ENCODE assay signal across 12 mouse cellular contexts in genomic region chr6:89012998-89013689, GRCm38 (mm10).
DNase-seq lines count a peak whose midpoint lies in the region; ATAC-seq lines count a peak whose summit lies in the region.
"Had no signal": no experiment of that assay in that cellular context is flagged by ENCODE, and none has a peak within 500 bp of the region (broad histone marks: within the 10 kb centered on the region; RNA-seq: fewer than 3 reads in every experiment).

No protein-coding gene starts in this region.

- WGBS in embryonic facial prominence, embryonic 14.5 days, result 41% methylated on average over 12 of the region's 12 CpGs
- WGBS in hindbrain, embryonic 15.5 days, result 11% methylated on average over 12 of the region's 12 CpGs
- WGBS in neural tube, embryonic 12.5 days, result 20% methylated on average over 12 of the region's 12 CpGs
- WGBS in heart, embryonic 12.5 days, result 54% methylated on average over 12 of the region's 12 CpGs

- H3K27me3 ChIP-seq in embryonic facial prominence, embryonic 14.5 days (replicated peaks; ENCODE audit: control insufficient read depth, insufficient read depth, low read length), result no peaks in the 10 kb centered on the region
- peaks cover 3% of the 10 kb centered on the region; the same call in 1 of the 2 replicates for H3K27me3 ChIP-seq in hindbrain, embryonic 15.5 days
- peaks cover 3% of the 10 kb centered on the region; the same call in 1 of the 2 replicates for H3K27me3 ChIP-seq in neural tube, embryonic 12.5 days (replicated peaks)
- H3K27me3 ChIP-seq in heart, embryonic 12.5 days (replicated peaks), result 0 out of 2 replicates have a peak, but pooled peaks cover 5% of the 10 kb centered on the region

- H3K4me2 ChIP-seq in embryonic facial prominence, embryonic 14.5 days (ENCODE audit: low read depth, low read length), result no peak overlapping the region
- H3K4me2 ChIP-seq in hindbrain, embryonic 15.5 days, result peak overlapping the region; percentile 10; the same call in 1 of the 2 replicates
- H3K4me2 ChIP-seq in neural tube, embryonic 12.5 days (replicated peaks), result peak overlapping the region; percentile 12; the same call in 1 of the 2 replicates
- H3K4me2 ChIP-seq in heart, embryonic 12.5 days, result no peak overlapping the region
- H3K4me2 ChIP-seq: heart, embryonic 13.5 days had no signal

- no peak overlapping the region for H3K9ac ChIP-seq in embryonic facial prominence, embryonic 14.5 days (ENCODE audit: low read depth, low read length)
- H3K9ac ChIP-seq in hindbrain, embryonic 15.5 days, result no peak overlapping the region
- H3K9ac ChIP-seq in neural tube, embryonic 12.5 days, result no peak overlapping the region
- H3K9ac ChIP-seq in heart, embryonic 12.5 days, result no peak overlapping the region
- H3K9ac ChIP-seq: heart, embryonic 13.5 days had no signal

- H3K9me3 ChIP-seq in embryonic facial prominence, embryonic 14.5 days (ENCODE audit: control insufficient read depth, low read length), result no peaks in the 10 kb centered on the region
- H3K9me3 ChIP-seq in hindbrain, embryonic 15.5 days, result no peaks in the 10 kb centered on the region
- H3K9me3 ChIP-seq in neural tube, embryonic 12.5 days, result no peaks in the 10 kb centered on the region
- no peaks in the 10 kb centered on the region for H3K9me3 ChIP-seq in heart, embryonic 12.5 days (replicated peaks)
- H3K9me3 ChIP-seq: heart, embryonic 13.5 days had no signal

- peak; percentile 78 to 85 for DNase-seq in kidney, postnatal 4 days
- DNase-seq in kidney, adult 8-10 months, result no peak
- peak; percentile 76 for DNase-seq in embryonic facial prominence, embryonic 14.5 days (ENCODE audit: low spot score)
- no peak for DNase-seq in layer of hippocampus, postnatal 36 days
- DNase-seq: cerebellum, adult 9-11 months had no signal

- no peaks in the 10 kb centered on the region for H3K36me3 ChIP-seq in embryonic facial prominence, embryonic 14.5 days (ENCODE audit: control insufficient read depth, insufficient read depth, low read length)
- no peaks in the 10 kb centered on the region for H3K36me3 ChIP-seq in hindbrain, embryonic 15.5 days
- H3K36me3 ChIP-seq in neural tube, embryonic 12.5 days, result no peaks in the 10 kb centered on the region
- no peaks in the 10 kb centered on the region for H3K36me3 ChIP-seq in heart, embryonic 12.5 days
- H3K36me3 ChIP-seq: heart, embryonic 13.5 days had no signal

- ATAC-seq in embryonic facial prominence, embryonic 14.5 days (ENCODE audit: low read depth), result peak; percentile 70
- ATAC-seq in hindbrain, embryonic 15.5 days (ENCODE audit: low FRiP score, low read depth), result peak; percentile 55
- ATAC-seq in neural tube, embryonic 12.5 days (ENCODE audit: low FRiP score, low read depth), result peak; percentile 84
- ATAC-seq in inflammation-experienced regulatory T-cells, adult 6 months, result no peak
- no peak for ATAC-seq in heart, embryonic 12.5 days (ENCODE audit: insufficient number of reproducible peaks, low FRiP score)
- ATAC-seq: CD4-positive, CD25-positive, alpha-beta regulatory T cell, adult 4 months; intestine, postnatal 0 days had no signal

- H3K4me3 ChIP-seq in embryonic facial prominence, embryonic 14.5 days (ENCODE audit: low read depth, low read length), result no peak overlapping the region
- no peak overlapping the region for H3K4me3 ChIP-seq in hindbrain, embryonic 15.5 days
- no peak overlapping the region for H3K4me3 ChIP-seq in neural tube, embryonic 12.5 days
- H3K4me3 ChIP-seq in heart, embryonic 12.5 days, result no peak overlapping the region
- H3K4me3 ChIP-seq: heart, embryonic 13.5 days had no signal

- no peak overlapping the region for H3K27ac ChIP-seq in embryonic facial prominence, embryonic 14.5 days (replicated peaks; ENCODE audit: low read depth, low read length)
- peak overlapping the region; percentile 71 for H3K27ac ChIP-seq in hindbrain, embryonic 15.5 days (replicated peaks)
- peak overlapping the region; percentile 80 for H3K27ac ChIP-seq in neural tube, embryonic 12.5 days
- H3K27ac ChIP-seq in heart, embryonic 12.5 days (ENCODE audit: poor library complexity, severe bottlenecking), result no peak overlapping the region
- H3K27ac ChIP-seq: heart, embryonic 13.5 days had no signal

- H3K4me1 ChIP-seq in embryonic facial prominence, embryonic 14.5 days (ENCODE audit: control insufficient read depth, insufficient read depth, low read length), result peaks cover 10% of the 10 kb centered on the region
- H3K4me1 ChIP-seq in hindbrain, embryonic 15.5 days (replicated peaks), result peaks cover 34% of the 10 kb centered on the region
- H3K4me1 ChIP-seq in neural tube, embryonic 12.5 days, result peaks cover 49% of the 10 kb centered on the region
- H3K4me1 ChIP-seq in heart, embryonic 12.5 days (replicated peaks), result peaks cover 25% of the 10 kb centered on the region

Comparison
In these comparisons a context has a peak if more than half of its experiments do, and no peak if none do; other contexts are left out.
1. DNase-seq: peak in kidney, postnatal 4 days (2 of 2) and embryonic facial prominence, embryonic 14.5 days (single experiment); none in kidney, adult 8-10 months (0 of 2) and layer of hippocampus, postnatal 36 days (0 of 2).
2. ATAC-seq: peak in embryonic facial prominence, embryonic 14.5 days (single experiment), hindbrain, embryonic 15.5 days (single experiment) and neural tube, embryonic 12.5 days (single experiment); none in inflammation-experienced regulatory T-cells, adult 6 months (single experiment) and heart, embryonic 12.5 days (single experiment).
3. H3K27ac ChIP-seq: peak in hindbrain, embryonic 15.5 days (single experiment) and neural tube, embryonic 12.5 days (single experiment); none in embryonic facial prominence, embryonic 14.5 days (single experiment) and heart, embryonic 12.5 days (single experiment).
4. H3K4me2 ChIP-seq: peak in hindbrain, embryonic 15.5 days (single experiment) and neural tube, embryonic 12.5 days (single experiment); none in embryonic facial prominence, embryonic 14.5 days (single experiment) and heart, embryonic 12.5 days (single experiment).